Mouse (Mus musculus) megakaryocyte, embryonic 14.5 days (primary cell): ENCODE measurements at regions not wholly inside any gene's neighbourhood (a gene's known extent, or its start where the extent isn't known, plus 50 kb on each side); places are given as distances from the start of the nearest gene placed in this dataset.

Experiments used
- FLI1 ChIP-seq: IDR thresholded peaks from 2 replicates; pipeline ENCODE4 v1.6.1; 2012; ENCODE audit warnings: low read length, inconsistent platforms, mixed read lengths
- GATA1 ChIP-seq: IDR thresholded peaks from 3 replicates; pipeline ENCODE4 v1.6.1; 2012; ENCODE audit warnings: mixed read lengths, low read length, inconsistent platforms, borderline replicate concordance

DNA sequence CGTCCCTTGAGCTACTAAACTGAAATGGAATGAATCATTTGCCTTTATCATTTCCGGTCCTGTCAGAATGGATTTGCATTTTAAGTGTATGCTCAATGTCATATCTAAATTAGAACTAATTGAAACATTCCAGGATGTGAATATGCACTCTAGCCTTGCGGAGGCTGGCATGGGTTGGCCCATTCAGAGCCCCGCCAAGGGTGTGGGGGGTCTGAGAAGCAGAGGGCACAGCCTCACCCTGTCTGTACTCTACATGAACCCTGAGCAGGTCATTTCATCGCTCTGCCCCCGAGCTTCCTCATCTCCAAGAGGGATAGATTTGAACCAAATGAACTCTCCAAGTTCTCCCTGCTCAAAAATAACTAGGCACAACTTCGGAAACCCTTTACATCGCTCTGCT is 250.1 kb upstream of the Cdh5 start:
- no peak for TF ChIP-seq GATA1
- TF ChIP-seq FLI1: no peak
